Mouse (Mus musculus) lung, postnatal 0 days (tissue): ENCODE data around the gene Olfr1412.

ENCODE experiments used
- CTCF ChIP-seq: IDR thresholded peaks from 2 replicates; pipeline ENCODE4 v1.5.1; 2016; ENCODE audit warnings: antibody characterized with exemption, mild to moderate bottlenecking
- EP300 ChIP-seq: IDR thresholded peaks from 2 replicates; pipeline ENCODE4 v1.6.1; 2016; ENCODE audit warnings: antibody characterized with exemption, mild to moderate bottlenecking, control low read depth

- TF ChIP-seq CTCF = no peak
- TF ChIP-seq EP300 = no peak
These were observed 30.5 kb downstream of the Olfr1412 start for GRCm38 (mm10) chr1:92616046-92616445.
